Mouse (Mus musculus): ENCODE measurements around the gene Mios. TPM values are rescaled to one million over a fixed set of nuclear protein-coding genes. Genes with fewer than 3 reads are reported as not detected.

Gene Mios
- polyA plus RNA-seq (2012; rRNA removed), result 5.8 and 5.9 TPM in 2 replicates

DNA sequence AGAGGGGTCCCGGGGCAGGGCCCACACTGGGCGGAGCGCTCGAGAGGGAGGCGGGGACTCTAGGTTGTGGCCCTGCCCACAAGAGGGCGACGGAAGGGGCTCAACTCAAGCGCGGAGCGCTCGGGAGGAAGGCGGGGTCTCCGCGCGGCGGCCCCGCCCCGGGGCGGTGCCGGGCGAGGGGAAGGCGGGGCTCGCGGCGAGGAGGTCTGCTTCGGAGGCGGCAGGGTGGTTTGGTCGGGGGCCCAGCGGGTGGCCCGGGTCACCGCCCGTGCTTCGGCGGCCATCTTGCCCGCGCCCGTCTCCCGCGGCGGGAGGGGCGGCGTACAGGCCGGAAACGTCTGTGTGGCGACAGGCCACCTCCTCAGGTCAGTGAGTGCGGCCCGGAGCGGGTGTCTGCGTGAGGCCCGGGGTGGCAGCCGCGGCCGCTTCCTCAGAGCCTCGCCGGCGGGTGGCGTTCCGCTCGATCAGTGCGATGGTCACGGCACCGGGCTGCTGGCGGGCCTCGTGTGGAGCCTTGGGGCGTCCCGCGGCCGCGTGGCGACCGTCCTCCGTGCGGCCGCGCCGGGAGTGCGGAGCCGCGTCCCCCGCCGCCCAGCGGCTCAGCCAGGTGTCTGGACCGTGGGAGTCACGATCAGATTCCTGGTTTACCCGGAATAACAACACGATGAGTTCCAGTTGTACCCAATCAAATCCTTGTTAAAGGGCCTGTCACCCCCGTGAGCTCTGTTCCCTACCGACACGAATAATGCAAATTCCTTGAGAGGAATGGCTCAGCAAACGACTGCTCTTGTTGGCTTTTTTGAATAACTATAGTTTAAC lies at the start of gene Mios:
Gene Mios (plus strand): TSS at position 176 of the 819 bp plus-strand sequence.

DNA sequence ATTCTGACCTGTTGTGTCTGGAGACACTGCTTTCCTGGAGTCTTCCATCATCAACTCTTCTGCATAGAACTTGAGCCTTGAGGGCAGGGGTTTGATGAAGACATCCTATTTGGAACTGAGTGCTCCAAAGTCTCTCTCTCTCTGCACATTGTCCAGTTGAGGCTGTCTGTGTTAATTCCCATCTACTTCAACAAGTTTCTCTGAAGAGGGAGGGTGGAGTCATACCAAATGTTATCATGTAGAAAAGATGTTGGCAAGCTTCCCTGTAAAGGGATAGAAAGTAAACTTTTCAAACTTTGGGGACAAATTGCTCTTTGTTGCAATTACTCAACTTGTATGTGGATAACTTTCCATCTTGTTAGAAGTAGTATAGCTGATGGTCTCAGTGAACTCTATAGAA lies 16.5 kb upstream of the Mios start, which contains the start of gene Col28a1:
Gene Col28a1 (minus strand): TSS at position 101 of the 400 bp plus-strand sequence.

DNA sequence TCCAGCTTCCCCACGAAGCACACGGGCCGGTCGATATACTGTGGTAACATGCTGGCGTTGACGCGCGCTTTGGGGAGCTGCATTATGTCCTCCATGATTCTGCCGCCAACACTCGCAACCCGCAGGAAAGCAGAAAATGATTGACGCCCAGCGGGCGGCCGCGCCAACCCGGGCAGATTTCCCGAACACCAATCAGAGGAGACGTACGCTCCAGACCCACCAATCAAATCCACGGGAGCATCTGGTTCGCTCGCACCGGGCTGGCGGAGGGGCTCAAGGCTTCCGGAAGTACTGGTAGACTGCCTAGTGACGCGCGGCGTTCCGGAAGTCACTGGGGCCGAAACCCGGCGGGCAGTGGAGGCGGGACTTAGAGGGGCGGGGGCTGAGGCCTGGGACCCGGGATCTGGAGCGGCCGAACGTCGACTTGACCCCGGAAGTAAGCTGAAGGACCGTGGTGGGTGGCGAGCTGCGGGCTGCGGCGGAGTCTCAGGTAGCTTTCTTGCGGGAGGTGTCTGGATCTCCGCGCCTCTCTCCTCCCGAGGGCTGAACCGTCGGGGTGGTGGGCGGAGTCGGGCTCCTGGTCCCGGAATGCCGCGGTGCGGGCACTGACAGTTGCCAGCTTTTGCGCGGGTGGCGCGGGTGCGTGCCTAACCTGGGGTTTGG lies 50.1 kb downstream of the Mios start, which contains the start of the genes Rpa3, Umad1 and Gm45062:
Gene Rpa3 (minus strand): TSS at position 170 of the 663 bp plus-strand sequence.
Gene Umad1 (plus strand): TSS at position 285 of the 663 bp plus-strand sequence.
Gene Gm45062 (plus strand): TSS at position 447 of the 663 bp plus-strand sequence.

Other genes starting within 250 kb of the Mios start
- gene Col28a1, start 16.6 kb upstream of the Mios start, polyA plus RNA-seq (2012; rRNA removed), result 0.03 and 0.06 TPM in 2 replicates
- gene Rpa3, start 50.0 kb downstream of the Mios start, polyA plus RNA-seq (2012; rRNA removed), result 57.1 and 60.7 TPM in 2 replicates
- 7.2 and 9.5 TPM in 2 replicates for gene Umad1, start 50.1 kb downstream of the Mios start, polyA plus RNA-seq (2012; rRNA removed)
- gene Gm45062, start 50.2 kb downstream of the Mios start, polyA plus RNA-seq (2012; rRNA removed), result 1.7 and 2.4 TPM in 2 replicates

Data from liver, embryonic 14 days (tissue).